Mouse (Mus musculus) embryonic fibroblast, embryonic 13.5 days (primary cell): Measurements from ENCODE around the gene Runx1.

Experiments used
- CTCF ChIP-seq: IDR thresholded peaks from 2 replicates; pipeline ENCODE4 v1.5.1; 2011; ENCODE audit warnings: mild to moderate bottlenecking, control low read depth, low read length, moderate library complexity, borderline replicate concordance; ENCODE audit not compliant: insufficient read depth
- POLR2A ChIP-seq: IDR thresholded peaks from 2 replicates; pipeline ENCODE4 v1.6.1; 2011; ENCODE audit warnings: low read depth, mild to moderate bottlenecking, control low read depth, low read length, moderate library complexity

DNA sequence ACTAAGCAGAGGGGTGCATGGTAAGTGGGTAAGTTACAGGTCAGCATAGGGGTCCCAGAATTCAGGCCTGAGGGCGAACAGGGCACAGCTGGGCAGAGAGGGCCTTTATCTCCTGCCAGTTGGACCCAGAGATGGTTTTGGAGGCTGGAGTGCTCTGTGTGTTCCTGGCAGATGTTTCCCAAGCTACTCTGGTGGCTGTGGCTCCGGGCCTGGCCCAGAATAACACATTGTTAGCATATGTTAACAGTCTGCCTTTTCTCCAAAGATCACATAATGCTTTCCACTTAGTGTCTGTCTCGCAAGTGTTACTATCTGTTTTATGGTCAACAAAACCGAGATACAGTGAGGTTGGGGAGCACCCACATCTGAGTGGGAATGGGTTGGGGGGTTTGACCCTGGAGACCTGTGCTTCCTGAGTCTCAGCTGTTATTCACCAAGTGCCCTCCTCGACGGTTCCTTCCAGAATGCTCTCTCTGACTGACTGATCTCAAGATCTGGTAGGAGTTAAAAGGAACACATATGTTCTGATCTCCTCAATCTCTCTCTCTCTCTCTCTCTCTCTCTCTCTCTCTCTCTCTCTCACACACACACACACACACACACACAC is 39.6 kb downstream of the Runx1 start:
- TF ChIP-seq CTCF (no peak), POLR2A (no peak)
